Mouse (Mus musculus): ENCODE measurements at regions not wholly inside any gene's neighbourhood (a gene's known extent, or its start where the extent isn't known, plus 50 kb on each side); places are given as distances from the start of the nearest gene placed in this dataset.

GRCm38 (mm10) chr14:28848831-28849590 is 169.0 kb upstream of the Lrtm1 start:
- DNase-seq (ENCODE audit: low read depth in 3 of 3, low spot score in 3 of 3) (no peak), ATAC-seq (ENCODE audit: insufficient read depth) (no peak)
- WGBS (ENCODE audit: insufficient replicate concordance) = 6% methylated on average over 2 of the region's 2 CpGs

More at GRCm38 (mm10) chr14:28848831-28849590, 169.0 kb upstream of the Lrtm1 start:
- no peak for TF ChIP-seq EP300 (IDR thresholded peaks at IDR 0.05; ENCODE audit: low read depth)
- TF ChIP-seq CTCF (IDR thresholded peaks at IDR 0.05; ENCODE audit: low read depth) = no peak
- Histone ChIP-seq H3K4me3 (ENCODE audit: insufficient read depth in 1 of 2, low read depth in 2 of 2, low read length in 2 of 2) (no peak overlapping the region), H3K4me1 (replicated peaks; ENCODE audit: control insufficient read depth in 2 of 2, insufficient read depth in 2 of 2, low read length in 1 of 2) (no peaks in the 10 kb centered on the region), H3K4me2 (ENCODE audit: low read depth) (no peak overlapping the region), H3K36me3 (replicated peaks; ENCODE audit: control insufficient read depth, insufficient read depth, low read depth) (no peaks in the 10 kb centered on the region), H3K9me3 (ENCODE audit: control insufficient read depth, low read length) (no peaks in the 10 kb centered on the region), H3K27ac (no peak overlapping the region), H3K9ac (replicated peaks) (no peak overlapping the region), H3K27me3 (ENCODE audit: control insufficient read depth, insufficient read depth, low read length) (no peaks in the 10 kb centered on the region)
